Mouse (Mus musculus) erythroblast, embryonic 14.5 days (primary cell): Measurements from ENCODE around the gene Crym.

Source experiments
- GATA1 ChIP-seq: IDR thresholded peaks from 2 replicates; pipeline ENCODE4 v1.6.1; 2012; ENCODE audit warnings: low read length, inconsistent platforms, mixed read lengths
- TAL1 ChIP-seq: IDR thresholded peaks from 3 replicates; pipeline ENCODE4 v1.6.1; 2012; ENCODE audit warnings: low read length, inconsistent platforms, mixed read lengths

- TF ChIP-seq GATA1, result no peak
- TF ChIP-seq TAL1, result no peak
Measured at GRCm38 (mm10) chr7:120163581-120164251, 38.2 kb downstream of the Crym start.
